Mouse (Mus musculus) heart, embryonic 15.5 days (tissue): ENCODE data around the gene Cdh20. TPM values are rescaled to one million over a fixed set of nuclear protein-coding genes. Genes with fewer than 3 reads are reported as not detected.
A peak's percentile ranks its signal among the peaks of the same experiment; 100 is the strongest.
"Not testable (repeated sequence)": the region's sequence is repeated elsewhere in the genome, so short reads cannot be mapped to it uniquely, and the experiment has no call there.

Source experiments
- ATAC-seq: fragments of 200-750 bp; cut with Nextera tagmentation; replicated peaks from 2 replicates; pipeline ENCODE4 v1.8.0; 2017; ENCODE audit warnings: low read depth, moderate TSS enrichment; ENCODE audit not compliant: insufficient number of reproducible peaks, insufficient read depth, low FRiP score
- H3K27ac ChIP-seq: fragments of 300-500 bp; sonication (generic); 2 replicates; pipeline ENCODE4 v1.5.1; 2015; ENCODE audit warnings: mild to moderate bottlenecking, inconsistent platforms
- H3K27me3 ChIP-seq: fragments of 300-500 bp; sonication (generic); 2 replicates; pipeline ENCODE4 v1.6.1; 2015; ENCODE audit warnings: inconsistent platforms
- H3K36me3 ChIP-seq: fragments of 300-500 bp; sonication (generic); 2 replicates; pipeline ENCODE4 v1.6.1; 2015; ENCODE audit warnings: mild to moderate bottlenecking, inconsistent platforms
- H3K4me1 ChIP-seq: fragments of 300-500 bp; sonication (generic); replicated peaks from 2 replicates; pipeline ENCODE4 v1.6.1; 2015; ENCODE audit warnings: inconsistent platforms
- H3K4me2 ChIP-seq: fragments of 300-500 bp; sonication (generic); 2 replicates; pipeline ENCODE4 v1.6.1; 2015; ENCODE audit warnings: inconsistent platforms, mild to moderate bottlenecking, moderate library complexity
- H3K4me3 ChIP-seq: fragments of 300-500 bp; sonication (generic); 2 replicates; pipeline ENCODE4 v1.5.1; 2015; ENCODE audit warnings: mild to moderate bottlenecking, inconsistent platforms
- H3K9ac ChIP-seq: fragments of 300-500 bp; sonication (generic); 2 replicates; pipeline ENCODE4 v1.6.1; 2015; ENCODE audit warnings: mild to moderate bottlenecking, inconsistent platforms
- H3K9me3 ChIP-seq: fragments of 300-500 bp; sonication (generic); replicated peaks from 2 replicates; pipeline ENCODE4 v1.6.1; 2016; ENCODE audit warnings: inconsistent platforms
- WGBS: fragments of 180-500 bp; shearing (Covaris S2); methylation state at CpG from one replicate; pipeline ENCODE4 v1.1.7; 2015; ENCODE audit warnings: mixed read lengths; 5-methylcytosine and 5-hydroxymethylcytosine counted together
- polyA plus RNA-seq: library from polyadenylated mRNA; unstranded; fragments of >200 nt; fragmentation: Nextera tagmentation; extraction: Ambion mirVana; gene quantifications from 2 replicates; pipeline ENCODE4 v1.2.1, GENCODE M21; 2015

Gene Cdh20
- polyA plus RNA-seq, 1 experiment from 2014 or later = 1.3 TPM

- Histone ChIP-seq H3K36me3 (no peaks in the 10 kb centered on the region), H3K27me3 (no peaks in the 10 kb centered on the region), H3K4me3 (no peak overlapping the region), H3K9ac (no peak overlapping the region), H3K9me3 (no peaks in the 10 kb centered on the region), H3K4me2 (no peak overlapping the region), H3K27ac (no peak overlapping the region), H3K4me1 (no peaks in the 10 kb centered on the region)
- ATAC-seq = no peak
- WGBS = 70% methylated on average over 1 of the region's 1 CpGs
Measured at GRCm38 (mm10) chr1:104917307-104917836, 149.0 kb downstream of the Cdh20 start.

- no peaks in the 10 kb centered on the region for H3K4me1 ChIP-seq
- no peaks in the 10 kb centered on the region for H3K9me3 ChIP-seq
- no peak for ATAC-seq
- H3K27me3 ChIP-seq = no peaks in the 10 kb centered on the region
- no peaks in the 10 kb centered on the region for H3K36me3 ChIP-seq
- no peak overlapping the region for H3K27ac ChIP-seq
- H3K4me2 ChIP-seq = no peak overlapping the region
- no peak overlapping the region for H3K9ac ChIP-seq
- 16% methylated on average over 7 of the region's 7 CpGs for WGBS
- no peak overlapping the region for H3K4me3 ChIP-seq
Measured at GRCm38 (mm10) chr1:104933051-104933450, 164.7 kb downstream of the Cdh20 start.

GRCm38 (mm10) chr1:104936966-104937365, 168.6 kb downstream of the Cdh20 start:
- no peak overlapping the region for H3K27ac ChIP-seq
- no peak overlapping the region for H3K4me3 ChIP-seq
- H3K27me3 ChIP-seq = no peaks in the 10 kb centered on the region
- H3K9ac ChIP-seq = no peak overlapping the region
- ATAC-seq = no peak
- 85% methylated on average over 4 of the region's 4 CpGs for WGBS
- no peak overlapping the region for H3K4me2 ChIP-seq
- H3K4me1 ChIP-seq = no peaks in the 10 kb centered on the region
- no peaks in the 10 kb centered on the region for H3K9me3 ChIP-seq
- no peaks in the 10 kb centered on the region for H3K36me3 ChIP-seq

GRCm38 (mm10) chr1:104939156-104939555, 170.8 kb downstream of the Cdh20 start:
- Histone ChIP-seq H3K27me3 (no peaks in the 10 kb centered on the region), H3K9ac (no peak overlapping the region), H3K4me1 (no peaks in the 10 kb centered on the region), H3K9me3 (no peaks in the 10 kb centered on the region), H3K4me2 (no peak overlapping the region), H3K36me3 (no peaks in the 10 kb centered on the region), H3K4me3 (no peak overlapping the region), H3K27ac (no peak overlapping the region)
- no peak for ATAC-seq

GRCm38 (mm10) chr1:104944470-104945109, 176.3 kb downstream of the Cdh20 start:
- H3K4me2 ChIP-seq = no peak overlapping the region
- H3K9me3 ChIP-seq = no peaks in the 10 kb centered on the region
- peaks cover 1% of the 10 kb centered on the region; the same call in 1 of the 2 replicates for H3K4me1 ChIP-seq
- no peak overlapping the region for H3K4me3 ChIP-seq
- H3K27ac ChIP-seq = no peak overlapping the region
- ATAC-seq = no peak
- H3K27me3 ChIP-seq = no peaks in the 10 kb centered on the region
- no peak overlapping the region for H3K9ac ChIP-seq
- WGBS = 35% methylated on average over 2 of the region's 2 CpGs
- H3K36me3 ChIP-seq = no peaks in the 10 kb centered on the region

DNA sequence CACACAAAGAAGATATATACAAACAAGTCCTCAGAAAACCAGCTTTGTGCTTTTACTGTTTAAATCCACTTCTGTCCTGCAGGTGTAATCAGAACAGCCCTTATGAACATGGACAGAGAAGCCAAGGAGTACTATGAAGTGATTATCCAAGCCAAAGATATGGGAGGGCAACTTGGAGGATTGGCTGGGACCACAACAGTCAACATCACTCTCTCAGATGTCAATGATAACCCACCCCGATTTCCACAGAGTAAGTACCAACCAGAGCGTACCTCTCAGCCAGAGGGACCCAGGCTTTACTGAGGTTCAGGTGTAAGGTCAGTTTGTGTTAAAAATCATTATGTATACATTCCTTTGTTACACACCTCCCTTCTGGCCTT, 176.8 kb downstream of the Cdh20 start:
- Histone ChIP-seq H3K36me3 (no peaks in the 10 kb centered on the region), H3K9ac (no peak overlapping the region), H3K4me1 (peaks cover 4% of the 10 kb centered on the region; the same call in 1 of the 2 replicates), H3K27me3 (no peaks in the 10 kb centered on the region), H3K27ac (no peak overlapping the region), H3K4me2 (no peak overlapping the region), H3K4me3 (no peak overlapping the region), H3K9me3 (no peaks in the 10 kb centered on the region)
- WGBS = 91% methylated on average over 2 of the region's 2 CpGs
- no peak for ATAC-seq

- not testable (repeated sequence) for H3K9ac ChIP-seq, H3K36me3 ChIP-seq, H3K4me2 ChIP-seq, H3K4me3 ChIP-seq, H3K4me1 ChIP-seq, H3K9me3 ChIP-seq, H3K27me3 ChIP-seq
- ATAC-seq = peak; percentile 60; the same call in 1 of the 2 replicates
- WGBS = 40% methylated on average over 2 of the region's 2 CpGs
- H3K27ac ChIP-seq = peak overlapping the region; percentile 37
Measured at GRCm38 (mm10) chr1:104949640-104950039, 181.3 kb downstream of the Cdh20 start.

- H3K4me2 ChIP-seq = no peak overlapping the region
- H3K36me3 ChIP-seq = no peaks in the 10 kb centered on the region
- WGBS = 24% methylated on average over 6 of the region's 6 CpGs
- H3K4me3 ChIP-seq = no peak overlapping the region
- H3K4me1 ChIP-seq = peaks cover 4% of the 10 kb centered on the region; the same call in 1 of the 2 replicates
- no peaks in the 10 kb centered on the region for H3K9me3 ChIP-seq
- no peak overlapping the region for H3K27ac ChIP-seq
- no peaks in the 10 kb centered on the region for H3K27me3 ChIP-seq
- ATAC-seq = no peak
- no peak overlapping the region for H3K9ac ChIP-seq
Measured at GRCm38 (mm10) chr1:104957046-104957445, 188.7 kb downstream of the Cdh20 start.

GRCm38 (mm10) chr1:104961670-104962069, 193.3 kb downstream of the Cdh20 start:
- H3K27ac ChIP-seq = no peak overlapping the region
- ATAC-seq = no peak
- no peaks in the 10 kb centered on the region for H3K27me3 ChIP-seq
- no peak overlapping the region for H3K4me3 ChIP-seq
- H3K4me2 ChIP-seq = no peak overlapping the region
- peaks cover 4% of the 10 kb centered on the region; the same call in 1 of the 2 replicates for H3K4me1 ChIP-seq
- WGBS = 66% methylated on average over 3 of the region's 3 CpGs
- H3K9ac ChIP-seq = no peak overlapping the region
- no peaks in the 10 kb centered on the region for H3K9me3 ChIP-seq
- no peaks in the 10 kb centered on the region for H3K36me3 ChIP-seq

GRCm38 (mm10) chr1:104962257-104962656, 193.9 kb downstream of the Cdh20 start:
- Histone ChIP-seq H3K4me1 (no peaks in the 10 kb centered on the region), H3K4me2 (no peak overlapping the region), H3K27me3 (no peaks in the 10 kb centered on the region), H3K9me3 (no peaks in the 10 kb centered on the region), H3K4me3 (no peak overlapping the region), H3K27ac (no peak overlapping the region), H3K9ac (no peak overlapping the region), H3K36me3 (no peaks in the 10 kb centered on the region)
- WGBS = 78% methylated on average over 4 of the region's 4 CpGs
- ATAC-seq = no peak

- Histone ChIP-seq H3K4me2 (no peak overlapping the region), H3K4me1 (no peaks in the 10 kb centered on the region), H3K36me3 (no peaks in the 10 kb centered on the region), H3K9ac (no peak overlapping the region), H3K4me3 (no peak overlapping the region), H3K9me3 (no peaks in the 10 kb centered on the region), H3K27me3 (no peaks in the 10 kb centered on the region), H3K27ac (no peak overlapping the region)
- WGBS = 57% methylated on average over 2 of the region's 2 CpGs
- no peak for ATAC-seq
Measured at GRCm38 (mm10) chr1:104979068-104979467, 210.7 kb downstream of the Cdh20 start.

DNA sequence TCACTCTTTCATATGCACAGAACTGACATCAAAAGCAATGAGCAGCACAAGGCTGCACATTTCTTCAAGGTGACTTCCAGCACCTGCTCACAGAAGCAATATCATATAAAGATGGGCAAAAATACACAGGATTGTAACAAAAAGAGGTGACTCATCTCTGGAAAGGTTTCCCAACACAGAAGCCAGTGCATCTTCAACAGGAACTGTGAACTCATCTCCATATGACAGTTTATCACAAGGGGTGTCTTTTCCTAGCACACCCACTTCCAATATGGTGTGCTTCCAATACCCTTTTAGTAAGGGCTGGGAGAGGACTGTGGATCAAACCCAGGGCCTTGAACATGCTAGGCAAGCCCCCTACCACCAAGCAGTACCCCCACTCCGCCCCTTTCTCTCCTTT, 211.9 kb downstream of the Cdh20 start:
- Histone ChIP-seq H3K9me3 (no peaks in the 10 kb centered on the region), H3K4me2 (no peak overlapping the region), H3K4me3 (no peak overlapping the region), H3K36me3 (no peaks in the 10 kb centered on the region), H3K27me3 (no peaks in the 10 kb centered on the region), H3K9ac (no peak overlapping the region), H3K27ac (no peak overlapping the region), H3K4me1 (no peaks in the 10 kb centered on the region)
- no peak for ATAC-seq
- 74% methylated on average over 1 of the region's 1 CpGs for WGBS
